Mouse (Mus musculus) heart, adult 2 months (tissue): ENCODE data around the gene L2hgdh.

Experiments used
- CTCF ChIP-seq: fragments of 200-600 bp; IDR thresholded peaks from 2 replicates; pipeline ENCODE4 v1.8.1; 2022; ENCODE audit warnings: antibody characterized with exemption, mild to moderate bottlenecking, moderate library complexity
- EP300 ChIP-seq: fragments of 200-500 bp; IDR thresholded peaks from 2 replicates; pipeline ENCODE4 v1.6.1; 2011; ENCODE audit warnings: low read depth, low read length, control low read depth; ENCODE audit not compliant: insufficient read depth
- POLR2A ChIP-seq: fragments of 200-500 bp; IDR thresholded peaks from 2 replicates; pipeline ENCODE4 v1.6.1; 2011; ENCODE audit warnings: mild to moderate bottlenecking, low read depth, low read length, control low read depth; ENCODE audit not compliant: insufficient read depth

- peak; percentile 95 for TF ChIP-seq EP300
- no peak for TF ChIP-seq CTCF
- TF ChIP-seq POLR2A: peak; percentile 69
These were observed 41.1 kb downstream of the L2hgdh start for GRCm38 (mm10) chr12:69683537-69683936.
